Mouse (Mus musculus): Measurements from ENCODE around the gene Tcap.
A peak's percentile ranks its signal among the peaks of the same experiment; 100 is the strongest.
"Not testable (repeated sequence)": the region's sequence is repeated elsewhere in the genome, so short reads cannot be mapped to it uniquely, and the experiment has no call there.

The Tcap gene

DNA sequence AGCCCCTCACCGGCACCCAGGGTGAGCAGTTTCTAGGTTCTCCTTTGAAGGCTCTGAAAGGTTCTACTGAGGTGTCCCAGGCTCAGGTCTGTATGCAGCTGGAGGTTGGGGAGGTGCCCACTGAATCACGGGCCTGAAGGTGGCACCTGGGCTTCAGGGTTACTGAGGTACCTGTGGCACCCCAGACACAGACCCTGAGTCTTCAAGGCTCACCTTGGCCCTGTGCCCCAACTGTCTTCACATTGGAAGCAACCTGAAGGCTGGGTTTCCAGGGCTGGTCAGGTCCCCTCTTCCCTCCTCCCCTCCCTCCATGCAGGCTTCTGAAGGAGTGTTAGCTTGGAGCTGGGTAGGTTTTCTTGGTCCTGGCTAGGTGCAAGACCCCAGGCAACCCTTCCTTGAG lies 2.0 kb upstream of the Tcap start:
- DNase-seq (ENCODE audit: low spot score), result no peak

- not testable (repeated sequence) for DNase-seq (ENCODE audit: low spot score)
These were observed 1.2 kb upstream of the Tcap start for GRCm38 (mm10) chr11:98382405-98382804.

DNA sequence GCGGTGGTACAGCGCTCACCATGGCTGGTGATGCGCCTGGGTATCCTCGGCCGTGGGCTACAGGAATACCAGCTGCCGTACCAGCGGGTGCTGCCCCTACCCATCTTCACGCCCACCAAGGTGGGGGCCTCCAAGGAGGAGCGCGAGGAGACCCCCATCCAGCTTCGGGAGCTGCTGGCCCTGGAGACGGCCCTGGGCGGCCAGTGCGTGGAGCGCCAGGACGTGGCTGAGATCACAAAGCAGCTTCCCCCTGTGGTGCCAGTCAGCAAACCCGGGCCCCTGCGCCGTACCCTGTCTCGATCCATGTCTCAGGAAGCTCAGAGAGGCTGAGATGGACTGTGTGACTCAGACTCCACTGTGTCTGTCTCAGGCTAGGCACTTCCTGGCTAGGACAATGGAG lies 605 bp downstream of the Tcap start:
- DNase-seq (ENCODE audit: low spot score), result no peak

DNA sequence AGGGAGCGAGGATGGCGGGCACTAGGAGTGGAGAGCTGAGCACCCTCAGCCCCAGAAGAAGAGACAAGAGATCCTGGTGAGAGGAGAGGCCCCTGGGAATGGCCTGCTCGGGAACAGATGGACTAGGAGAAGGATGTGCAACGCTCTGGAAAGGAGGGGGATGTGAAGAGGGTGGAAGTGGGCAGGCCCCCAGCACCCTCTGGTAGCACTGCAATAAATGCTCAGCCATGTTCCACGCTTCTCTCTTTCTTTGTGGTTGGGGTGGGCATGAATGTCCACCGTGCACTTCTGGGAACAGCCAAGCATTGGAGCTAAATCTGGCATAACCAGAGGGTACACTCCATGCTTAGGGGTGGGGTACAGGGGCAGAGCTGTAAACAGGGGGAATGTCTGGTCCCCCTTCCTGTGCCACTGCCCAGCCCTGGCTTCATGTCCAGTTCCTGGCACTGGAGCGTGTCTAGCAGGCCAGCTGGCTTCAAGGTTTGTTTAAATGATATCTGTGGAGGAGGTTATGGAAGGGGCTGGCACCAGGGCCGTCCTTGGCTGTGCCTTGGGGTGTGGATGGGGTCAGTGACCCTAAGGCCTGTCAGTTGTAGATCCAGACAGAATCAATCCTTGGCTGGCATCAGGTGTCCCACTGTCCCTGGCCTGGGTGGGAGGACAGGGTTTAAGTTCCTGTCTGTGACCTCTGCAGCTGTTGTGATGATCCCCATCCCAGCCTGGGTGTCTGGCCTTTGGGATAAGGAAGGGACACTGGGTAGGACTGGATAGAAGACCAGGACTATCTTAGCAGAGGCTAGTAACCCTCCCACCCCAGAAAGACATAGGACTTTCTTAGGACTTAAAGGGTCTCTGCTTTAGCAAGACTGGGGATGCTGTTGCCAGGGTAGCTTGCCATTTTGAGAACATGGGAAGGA lies 1.4 kb downstream of the Tcap start:
- no peak for DNase-seq (ENCODE audit: low spot score)

DNA sequence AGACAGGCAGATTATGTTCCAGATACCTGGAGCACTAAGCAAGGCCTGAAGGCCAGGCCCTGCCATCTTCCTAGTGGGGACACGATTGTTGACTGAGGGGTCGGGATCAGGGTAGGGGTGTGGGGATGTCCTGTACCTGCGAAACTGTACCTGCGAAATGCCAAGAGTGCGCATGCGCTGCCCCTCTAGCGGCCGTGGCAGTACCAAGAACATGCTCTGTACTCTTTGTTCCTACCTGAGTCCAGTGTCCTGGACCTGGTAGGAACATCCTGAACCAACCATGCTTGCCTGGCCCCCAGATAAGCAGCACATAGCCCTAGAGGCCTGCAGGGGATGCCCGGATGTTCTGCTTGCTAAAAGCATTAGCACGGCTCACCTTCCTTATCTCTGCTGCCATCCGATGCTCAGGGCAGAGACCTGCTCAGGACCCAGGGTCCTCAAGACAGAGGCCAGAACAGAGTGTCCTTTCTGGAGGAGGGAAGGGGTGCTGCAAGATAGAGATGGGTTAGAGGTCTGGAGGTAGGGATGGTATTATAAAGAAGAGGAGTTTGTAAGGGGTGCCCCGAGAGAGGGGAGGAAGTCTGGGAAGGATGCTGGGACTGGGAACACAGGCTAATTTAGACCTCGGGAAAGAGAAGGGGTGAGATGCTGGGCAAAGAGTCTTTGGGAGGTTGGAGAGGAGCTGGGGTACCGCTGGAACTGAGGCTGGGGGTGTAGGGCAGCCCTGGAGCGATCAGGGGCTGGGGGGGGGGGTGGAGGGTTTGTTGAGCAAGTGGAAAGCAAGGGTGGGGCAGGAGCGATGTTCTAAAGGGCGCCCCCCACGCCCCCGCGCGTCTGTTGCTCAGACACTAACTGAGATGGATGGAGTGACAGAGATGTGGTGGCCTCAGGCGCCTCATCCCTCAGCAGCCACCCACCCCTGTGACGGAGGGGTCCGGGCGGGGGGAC lies 2.3 kb downstream of the Tcap start, which contains the start of gene Pnmt:
TSS of gene Pnmt (plus strand) at position 813 of the 948 bp plus-strand sequence.
- no peak for DNase-seq (ENCODE audit: low spot score)

- no peak for DNase-seq (ENCODE audit: low spot score)
These were observed 3.0 kb downstream of the Tcap start for GRCm38 (mm10) chr11:98386596-98386995.

DNA sequence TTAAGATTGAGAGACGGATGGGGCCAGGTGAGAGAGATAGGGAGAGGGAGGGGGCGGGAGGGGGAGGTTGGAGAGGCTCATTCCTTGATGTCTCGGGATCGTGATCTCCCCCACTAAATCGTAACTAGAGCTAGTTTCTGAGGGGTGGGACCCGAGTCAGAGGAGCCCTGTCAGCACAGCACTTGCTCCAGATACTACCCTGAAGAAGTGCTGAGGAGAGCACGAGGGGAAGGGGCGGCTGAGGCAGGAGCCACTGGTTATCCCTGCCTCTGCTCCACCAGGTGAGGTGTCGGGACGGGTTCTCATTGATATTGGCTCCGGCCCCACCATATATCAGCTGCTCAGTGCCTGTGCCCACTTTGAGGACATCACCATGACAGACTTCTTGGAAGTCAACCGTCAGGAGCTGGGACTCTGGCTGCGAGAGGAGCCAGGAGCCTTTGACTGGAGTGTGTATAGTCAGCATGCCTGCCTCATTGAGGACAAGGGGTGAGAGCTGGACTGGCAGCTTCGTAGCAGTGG lies 3.5 kb downstream of the Tcap start:
- no peak for DNase-seq (ENCODE audit: low spot score)

DNA sequence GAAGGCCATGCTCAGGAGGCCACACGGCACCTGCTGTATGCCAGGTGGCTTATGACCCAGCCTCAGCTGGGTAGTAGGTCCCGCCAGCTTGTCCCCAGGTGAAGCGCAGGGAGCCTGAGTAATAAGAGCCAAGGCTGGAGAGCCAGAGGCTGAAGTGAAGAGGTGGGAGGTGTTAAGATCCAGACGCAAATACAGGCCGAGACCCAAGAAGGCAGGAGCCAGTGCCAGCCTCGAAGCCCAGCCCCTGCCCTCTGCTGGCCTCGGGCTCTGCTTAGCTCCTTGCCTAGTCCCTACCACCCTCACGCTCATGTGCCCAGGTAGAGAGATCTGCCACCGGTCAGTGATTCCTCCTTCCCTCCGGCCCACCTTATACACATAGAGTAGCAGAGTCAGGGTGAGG lies 4.7 kb downstream of the Tcap start:
- DNase-seq (ENCODE audit: low spot score), result no peak

DNA sequence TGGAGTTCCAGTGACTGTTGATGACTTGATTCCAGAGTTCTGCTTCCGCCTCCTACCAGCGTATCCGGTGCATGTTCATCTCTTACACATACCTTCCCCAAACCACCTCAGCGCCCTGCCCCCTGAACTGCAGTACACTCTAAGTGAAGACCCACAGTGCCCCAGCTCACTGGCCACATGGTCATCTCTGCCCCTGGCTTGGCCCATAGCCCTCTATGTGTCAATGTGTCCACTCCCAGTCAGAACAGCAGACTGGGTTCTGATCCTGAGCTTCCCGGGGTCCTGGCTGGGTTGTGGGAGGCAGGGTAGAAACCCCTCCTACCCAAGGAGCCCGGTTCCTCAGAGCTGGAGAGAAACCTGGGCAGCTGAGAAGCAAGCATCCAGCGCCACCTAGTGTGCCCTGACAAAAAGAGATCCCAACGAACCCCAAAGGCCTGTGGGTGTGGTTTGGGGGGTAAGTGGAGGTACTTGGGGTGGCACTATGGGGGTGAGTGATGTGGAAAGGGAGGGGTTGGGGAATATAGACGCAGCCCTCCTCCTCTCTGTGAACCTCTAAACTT lies 5.7 kb downstream of the Tcap start:
- no peak for DNase-seq (ENCODE audit: low spot score)

- DNase-seq (ENCODE audit: low spot score), result no peak
These were observed 6.5 kb downstream of the Tcap start for GRCm38 (mm10) chr11:98390141-98390540.

DNA sequence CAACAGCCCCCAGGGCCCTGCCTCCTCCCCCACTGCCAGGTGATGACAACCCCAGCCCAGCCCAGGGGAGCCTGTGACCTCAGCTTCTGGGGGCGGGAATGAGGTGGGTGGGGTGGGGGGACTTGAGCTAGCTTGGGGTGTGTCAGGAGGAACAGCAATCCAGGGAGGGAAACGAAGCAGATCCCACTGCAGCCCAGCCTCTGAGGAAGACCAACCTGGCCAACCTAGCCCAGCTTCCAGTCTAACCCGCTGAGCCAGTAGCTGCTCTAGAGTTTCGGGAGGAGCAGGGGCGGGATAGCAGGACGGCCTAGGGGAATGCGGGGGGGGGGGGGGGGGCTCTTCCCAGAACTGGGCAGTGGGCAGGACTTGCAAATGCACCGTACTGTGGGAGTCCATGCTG lies 8.4 kb downstream of the Tcap start:
- DNase-seq (ENCODE audit: low spot score), result no peak

GRCm38 (mm10) chr11:98392645-98393044 lies 9.0 kb downstream of the Tcap start:
- no peak for DNase-seq (ENCODE audit: low spot score)

DNA sequence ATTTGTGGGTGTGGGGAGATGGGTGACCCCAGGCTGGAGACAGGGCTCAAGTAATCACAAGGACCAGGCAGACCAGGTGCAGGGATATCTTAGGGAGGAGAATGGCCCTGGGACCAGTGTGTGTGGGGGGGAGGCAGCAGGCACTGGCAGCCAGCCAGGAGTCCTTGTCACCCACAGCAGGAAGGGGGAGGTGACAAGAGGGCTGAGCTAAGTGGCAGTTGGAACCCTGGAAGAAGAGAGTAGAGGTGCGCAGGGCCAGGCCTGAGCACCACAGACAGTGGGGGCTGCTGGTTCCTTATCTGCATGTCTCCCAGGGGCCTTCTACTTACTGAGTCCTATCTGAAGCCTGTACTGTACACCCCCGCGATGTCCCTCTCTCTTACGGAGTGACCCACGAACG lies 9.7 kb downstream of the Tcap start:
- no peak for DNase-seq (ENCODE audit: low spot score)

GRCm38 (mm10) chr11:98394301-98394700 lies 10.7 kb downstream of the Tcap start:
- DNase-seq (ENCODE audit: low spot score), result no peak

DNA sequence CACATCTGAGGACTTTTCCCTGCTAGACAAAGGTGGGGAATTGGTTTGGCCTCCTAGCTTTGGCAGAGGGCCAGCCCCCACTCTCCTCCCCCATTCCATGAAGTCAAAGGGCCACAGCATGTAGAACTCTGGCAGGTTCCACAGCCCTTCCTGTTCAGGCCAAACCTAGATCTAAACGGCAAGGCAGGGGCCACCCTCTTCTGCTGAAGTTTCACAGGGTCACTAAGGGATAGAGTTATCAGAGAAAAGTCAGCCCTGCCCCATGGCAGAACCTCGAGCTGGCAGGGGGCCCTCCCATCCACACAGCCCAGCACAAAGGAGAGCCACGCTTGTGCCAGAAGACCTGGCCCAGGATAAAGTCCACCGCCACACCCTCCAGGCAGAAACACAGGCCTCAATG lies 11.4 kb downstream of the Tcap start:
- DNase-seq (ENCODE audit: low spot score), result no peak

DNA sequence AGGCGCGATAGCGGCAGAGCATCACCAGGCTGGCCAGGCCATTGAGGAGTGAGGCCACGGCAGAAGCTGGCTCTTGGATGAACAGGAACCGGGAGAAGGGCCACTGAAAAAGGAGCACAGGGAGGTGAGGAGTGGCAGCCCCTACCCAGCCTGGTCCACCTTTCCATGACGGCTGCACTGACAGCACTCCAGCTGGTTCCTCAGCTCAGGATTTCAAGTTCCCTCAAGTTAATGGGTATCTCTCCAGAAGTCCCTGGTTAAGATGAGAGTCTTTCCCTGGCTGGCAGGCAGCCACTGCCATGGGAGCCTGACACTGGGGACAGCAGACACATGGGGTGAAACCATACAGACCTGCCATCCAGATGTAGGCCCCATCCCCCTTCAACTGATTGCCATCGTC lies 14.3 kb downstream of the Tcap start:
- no peak for DNase-seq (ENCODE audit: low spot score)

GRCm38 (mm10) chr11:98400161-98400726 lies 16.6 kb downstream of the Tcap start, which contains the start of gene Pgap3:
Pgap3 (minus strand) TSS chr11:98400490.
- peak; percentile 82 for DNase-seq (ENCODE audit: low spot score)

- no peak for DNase-seq (ENCODE audit: low spot score)
These were observed 17.2 kb downstream of the Tcap start for GRCm38 (mm10) chr11:98400816-98401215.

- no peak for DNase-seq (ENCODE audit: low spot score)
These were observed 23.0 kb downstream of the Tcap start for GRCm38 (mm10) chr11:98406621-98407020.

DNA sequence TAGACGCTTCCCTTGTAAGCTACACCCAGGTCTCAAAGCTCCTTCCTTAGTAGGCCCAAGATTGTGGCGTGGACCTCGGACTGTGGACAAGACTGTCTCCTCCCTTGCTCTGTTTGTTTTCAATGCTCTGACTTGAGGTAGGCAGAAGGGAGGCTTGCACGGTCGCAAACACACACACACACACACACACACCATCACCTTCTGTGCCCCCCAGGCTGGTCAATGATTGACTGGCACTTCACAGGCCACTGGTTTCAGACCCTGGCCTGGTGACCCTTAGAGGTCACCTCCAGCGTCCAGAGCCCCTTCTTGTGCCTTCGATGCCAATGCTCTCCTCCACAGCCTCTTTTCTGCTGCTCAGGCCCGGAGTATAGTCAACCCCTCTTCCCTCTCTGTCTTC lies 25.3 kb downstream of the Tcap start:
- no peak for DNase-seq (ENCODE audit: low spot score)

DNA sequence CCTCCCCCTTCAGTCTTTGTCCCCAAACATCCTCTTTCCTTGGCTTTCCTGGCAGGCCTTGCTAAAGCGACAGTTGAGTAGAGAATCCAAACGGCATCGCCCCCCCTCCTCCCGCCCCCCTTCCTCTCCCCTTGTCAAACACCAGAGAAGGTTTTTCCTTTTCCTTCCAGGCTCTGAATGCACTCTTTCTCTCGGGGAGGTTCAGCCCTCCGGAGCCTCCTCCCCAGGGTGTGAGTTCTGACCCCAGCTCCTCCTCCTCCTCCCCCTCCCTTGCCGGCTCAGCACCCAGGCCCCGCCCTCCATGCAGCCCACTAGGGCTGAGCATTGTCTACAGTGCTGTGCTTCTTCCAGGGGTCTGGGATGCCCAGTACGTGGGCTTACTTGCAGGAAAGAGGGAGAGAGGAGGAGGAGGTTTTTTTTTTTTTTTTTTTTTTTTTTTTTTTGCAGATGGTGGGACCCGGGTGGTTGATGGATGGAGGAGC lies 25.8 kb downstream of the Tcap start:
- DNase-seq (ENCODE audit: low spot score), result no peak
